Mouse (Mus musculus): ENCODE results near the gene Adgrd1. TPM values are rescaled to one million over a fixed set of nuclear protein-coding genes. Genes with fewer than 3 reads are reported as not detected.

The Adgrd1 gene
- total RNA-seq (2021): 1 to 10 TPM; 1.1 to 1.2 TPM

DNA sequence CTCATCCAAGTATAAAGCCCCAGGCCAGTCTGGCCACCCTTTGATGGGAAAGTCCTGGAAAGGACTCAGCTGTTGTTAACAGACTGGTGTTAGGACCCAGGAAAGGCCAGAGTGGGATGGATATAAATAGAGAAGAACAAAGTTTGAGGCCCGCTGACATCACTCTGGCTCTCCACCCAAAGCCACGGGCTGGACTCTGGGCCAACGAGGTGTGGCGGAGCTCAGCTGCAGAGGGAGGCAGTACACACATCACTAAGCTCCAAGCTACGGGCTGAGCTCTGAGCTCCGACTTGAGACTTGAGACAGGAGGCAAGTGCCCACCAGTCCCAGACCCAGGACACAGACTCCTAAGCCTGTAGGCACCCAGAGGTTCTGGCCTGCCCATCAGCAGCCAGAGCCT, at the start of gene Adgrd1:
Gene Adgrd1, plus strand, starts transcription at position 240 of the 400 bp plus-strand sequence.
- DNase-seq (ENCODE audit: extremely low spot score in 1 of 2, low spot score in 2 of 2): peak in 1 of 2 experiments; percentile 37
- intact Hi-C loops (cut with DNase I): no loop called here

DNA sequence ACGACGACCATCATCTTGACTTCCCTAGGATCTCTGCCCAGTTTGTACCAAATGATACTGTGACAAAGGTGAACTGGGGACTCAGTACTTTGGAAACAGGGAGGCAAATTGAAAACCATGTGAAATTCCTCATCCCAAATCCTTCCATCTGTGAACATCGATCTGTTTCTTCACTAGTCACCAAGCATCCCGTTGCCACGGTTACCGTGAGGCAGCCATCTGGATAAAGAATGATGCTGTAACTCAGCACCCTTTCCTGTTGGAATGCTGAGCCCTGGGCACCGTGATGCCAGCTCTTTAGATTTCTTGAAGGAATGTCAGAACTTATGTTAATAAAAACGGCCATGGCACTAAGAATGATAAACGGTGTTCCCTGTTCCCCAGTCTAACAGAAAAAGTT, 47.2 kb upstream of the Adgrd1 start:
- DNase-seq (ENCODE audit: extremely low spot score in 1 of 2, low spot score in 2 of 2): peak; percentile 61 to 86
- intact Hi-C loops (cut with DNase I): no loop called here

DNA sequence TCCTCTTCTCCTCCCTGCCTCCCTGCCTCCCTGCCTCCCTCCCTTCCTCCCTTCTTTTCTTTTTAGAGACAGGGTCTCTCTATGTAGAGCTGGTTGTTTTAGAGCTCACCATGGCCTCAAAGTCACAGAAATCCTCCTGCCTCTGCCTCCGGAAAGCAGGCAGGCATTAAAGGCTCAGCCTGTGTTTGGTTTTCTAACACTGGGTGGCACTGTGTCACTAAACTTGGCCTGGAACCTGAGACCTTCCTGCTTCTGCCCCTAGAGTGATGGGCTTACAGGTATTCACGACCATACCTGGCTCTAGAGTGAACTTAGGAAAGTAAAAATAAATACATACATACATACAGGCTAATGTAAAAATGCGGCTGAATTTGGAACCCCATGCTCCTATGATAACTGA, 44.6 kb upstream of the Adgrd1 start:
- no peak for DNase-seq (ENCODE audit: extremely low spot score in 1 of 2, low spot score in 2 of 2)
- intact Hi-C loops (cut with DNase I): no loop called here

DNA sequence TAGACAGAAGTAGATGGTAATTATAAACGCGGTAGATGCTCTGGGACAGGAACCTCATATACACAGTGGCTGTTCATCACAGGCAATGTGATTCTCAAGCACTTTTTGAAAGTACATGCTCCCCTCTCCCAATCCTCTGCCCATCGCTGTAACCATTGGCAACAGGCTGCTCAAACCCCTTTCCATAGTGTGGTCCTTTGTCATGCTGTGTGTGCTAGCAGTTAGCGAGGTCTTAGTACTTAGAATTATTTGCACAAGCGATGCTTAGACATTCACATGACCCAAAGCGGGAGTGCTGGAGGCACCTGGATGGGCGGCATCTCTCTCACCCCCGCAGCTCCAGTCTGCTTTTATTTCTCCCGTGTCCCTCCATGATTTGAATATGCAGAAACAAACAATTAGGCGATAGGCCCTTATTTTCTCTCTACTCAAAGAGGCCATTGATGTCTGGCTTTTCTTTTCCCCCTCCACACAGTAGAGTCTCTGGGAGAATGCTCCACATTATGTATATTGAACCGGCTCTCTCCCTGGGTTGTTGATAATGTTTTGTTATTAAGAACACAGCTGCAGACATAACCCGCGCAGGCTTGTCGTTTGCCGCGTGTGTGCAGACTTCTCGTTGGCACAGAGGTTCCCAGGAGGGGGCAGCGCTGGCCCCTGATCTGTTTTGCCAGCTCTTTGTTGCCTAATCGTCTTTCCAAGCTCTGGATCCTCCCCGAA, 43.8 kb upstream of the Adgrd1 start:
- intact Hi-C loops (cut with DNase I): no loop called here
- DNase-seq (ENCODE audit: extremely low spot score in 1 of 2, low spot score in 2 of 2): no peak

DNA sequence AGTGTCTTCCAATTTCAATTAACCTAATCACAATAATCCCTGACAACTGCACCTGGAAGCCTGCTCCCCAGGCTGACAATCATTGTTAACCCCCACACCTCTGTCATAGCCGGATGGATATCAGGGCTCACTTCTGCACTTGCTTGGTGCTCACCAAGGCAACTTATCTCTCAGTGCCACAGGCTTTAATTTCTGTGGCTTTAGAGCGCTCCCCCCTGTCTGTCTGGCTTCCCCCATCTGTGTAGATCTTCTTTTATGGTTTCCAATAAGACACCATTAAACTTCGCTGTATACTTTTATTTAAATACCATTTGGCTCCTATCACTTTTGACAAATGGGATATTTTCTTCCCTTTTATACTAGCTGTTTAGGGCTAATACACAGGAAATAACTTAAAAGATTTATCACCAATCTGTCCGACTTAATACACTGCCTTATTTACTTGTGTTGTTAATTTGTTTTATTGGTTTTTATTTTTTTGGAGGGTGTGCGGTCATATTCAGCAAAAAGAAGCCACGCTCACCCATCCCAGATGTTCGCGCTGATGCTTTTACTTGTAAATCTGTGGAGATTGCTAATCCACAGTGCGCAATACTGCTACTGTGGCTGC, 41.8 kb upstream of the Adgrd1 start:
- intact Hi-C loops (cut with DNase I): no loop called here
- no peak for DNase-seq (ENCODE audit: extremely low spot score in 1 of 2, low spot score in 2 of 2)

DNA sequence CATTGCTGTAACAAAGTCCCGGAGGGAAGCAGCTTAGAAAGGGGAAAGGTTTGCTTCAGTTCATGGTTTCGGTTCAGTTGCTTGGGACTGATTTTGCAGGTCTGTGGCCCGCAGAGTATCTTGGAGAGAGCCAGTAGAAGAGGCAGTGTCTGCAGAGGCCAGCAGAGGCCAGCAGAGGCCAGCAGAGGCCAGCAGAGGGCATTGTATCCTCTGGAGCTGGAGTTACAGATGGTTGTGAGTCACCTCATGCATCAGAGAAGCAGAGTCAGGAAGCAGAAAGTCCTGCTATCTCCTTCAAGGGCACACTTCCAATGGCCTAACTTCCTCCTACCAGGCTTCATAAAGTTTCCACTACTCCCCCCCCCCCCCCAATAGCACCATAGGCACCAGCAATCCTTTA, 37.4 kb upstream of the Adgrd1 start:
- intact Hi-C loops (cut with DNase I): no loop called here

DNA sequence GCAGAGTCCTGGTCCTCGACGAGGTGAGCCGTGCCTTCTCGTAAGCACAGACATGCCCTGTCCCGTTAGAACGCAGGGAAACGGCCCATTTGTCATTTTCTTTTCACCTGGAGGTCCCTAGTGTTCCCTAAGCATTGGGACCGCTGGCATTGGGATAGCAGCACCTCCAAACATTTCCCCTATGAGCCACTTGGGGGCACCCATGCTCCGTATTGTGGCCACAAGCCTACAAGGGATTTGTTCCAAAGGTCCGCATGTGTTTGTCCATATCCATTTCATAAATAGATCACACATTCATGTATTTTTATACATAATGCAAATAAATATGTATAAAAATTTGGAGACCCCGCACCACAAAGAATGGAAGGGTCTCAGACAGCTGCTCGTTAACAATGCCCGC, 35.0 kb upstream of the Adgrd1 start:
- peak; percentile 57 to 73 for DNase-seq (ENCODE audit: extremely low spot score in 1 of 2, low spot score in 2 of 2)
- intact Hi-C loops (cut with DNase I): loop anchor here (5.0 to 10.0 kb wide), 5 partner anchors 116 to 663 kb away; partner anchors contain the start of genes Nipsnap2 and Sfswap

More for the DNA sequence above, 37.4 kb upstream of the Adgrd1 start:
- no peak for DNase-seq (ENCODE audit: extremely low spot score in 1 of 2, low spot score in 2 of 2)

DNA sequence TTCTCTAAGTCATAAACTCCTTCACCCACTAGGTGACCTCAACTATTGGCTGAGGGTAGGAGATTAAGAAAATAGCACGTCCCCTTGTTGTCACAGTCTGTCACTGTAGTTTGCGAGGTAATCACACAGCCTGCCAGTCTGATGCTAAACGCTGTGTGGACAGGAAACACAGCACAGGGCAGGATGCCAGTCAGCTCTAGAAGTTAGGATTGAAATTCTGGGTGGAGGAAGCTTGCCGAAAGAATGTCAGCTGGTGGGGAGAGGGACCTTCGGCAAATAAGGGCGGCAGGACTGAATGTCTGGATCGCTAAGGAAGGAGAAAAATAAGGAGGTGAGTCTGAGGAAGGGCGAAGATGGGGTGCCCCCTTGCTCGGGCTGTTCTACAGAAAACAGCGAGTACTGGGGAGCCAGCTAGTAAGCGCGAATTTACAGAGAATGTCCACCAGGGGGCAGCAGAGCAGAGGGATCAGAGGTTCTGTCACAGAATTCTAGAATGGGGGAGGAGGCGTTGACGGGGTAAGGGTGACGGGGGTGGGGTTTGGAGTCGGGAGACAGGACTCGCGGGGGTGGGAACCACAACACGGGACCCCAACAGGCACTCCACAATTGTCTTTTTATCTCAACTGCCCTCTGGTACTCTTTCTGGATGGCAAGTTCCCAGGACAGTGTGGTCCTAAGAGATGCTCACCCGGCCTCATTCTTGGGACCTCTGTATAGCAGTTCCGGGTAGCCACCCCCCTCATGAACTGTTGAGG, 33.3 kb upstream of the Adgrd1 start:
- intact Hi-C loops (cut with DNase I): loop anchor here (5.0 to 10.0 kb wide), 5 partner anchors 114 to 662 kb away; partner anchors contain the start of genes Nipsnap2 and Sfswap
- peak; percentile 82 to 86 for DNase-seq (ENCODE audit: extremely low spot score in 1 of 2, low spot score in 2 of 2)

DNA sequence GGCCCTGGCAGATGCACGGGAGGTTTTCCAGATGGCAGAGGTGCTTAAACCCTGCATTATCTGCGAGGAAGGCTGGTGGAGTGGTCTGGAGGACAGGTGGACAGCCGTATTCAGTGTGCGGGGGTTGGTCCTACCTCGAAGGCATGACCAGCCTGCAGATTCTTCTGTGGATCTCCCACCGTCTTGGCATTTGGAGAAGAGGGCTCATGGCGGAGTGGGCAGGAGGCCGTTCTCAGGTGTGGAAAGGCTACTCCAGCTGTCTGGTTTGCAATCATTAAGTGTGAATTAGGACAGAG, 32.8 kb upstream of the Adgrd1 start:
- intact Hi-C loops (cut with DNase I): loop anchor here (5.0 to 10.0 kb wide), 5 partner anchors 114 to 661 kb away; partner anchors contain the start of genes Nipsnap2 and Sfswap
- no peak for DNase-seq (ENCODE audit: extremely low spot score in 1 of 2, low spot score in 2 of 2)

DNA sequence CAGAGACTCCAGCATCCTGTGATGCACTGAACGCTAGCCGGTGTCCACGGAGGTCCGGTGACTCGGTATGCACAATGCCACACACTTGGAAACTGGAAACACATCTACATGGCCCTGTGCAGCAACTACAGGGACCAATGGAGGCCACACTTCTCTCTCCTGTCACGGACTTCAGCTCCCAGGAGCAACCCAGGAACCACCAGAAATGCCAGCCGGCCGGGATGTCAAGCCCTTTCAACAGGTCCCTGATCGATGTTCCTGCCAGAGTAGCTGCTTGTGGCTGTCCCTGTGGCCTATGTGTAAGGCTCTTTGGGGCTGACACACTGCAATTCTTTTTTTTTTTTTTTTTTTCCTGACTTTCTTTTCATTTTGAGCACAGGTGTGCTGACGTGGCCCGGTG, 32.4 kb upstream of the Adgrd1 start:
- no peak for DNase-seq (ENCODE audit: extremely low spot score in 1 of 2, low spot score in 2 of 2)
- intact Hi-C loops (cut with DNase I): loop anchor here (5.0 to 10.0 kb wide), 5 partner anchors 113 to 661 kb away; partner anchors contain the start of genes Nipsnap2 and Sfswap

DNA sequence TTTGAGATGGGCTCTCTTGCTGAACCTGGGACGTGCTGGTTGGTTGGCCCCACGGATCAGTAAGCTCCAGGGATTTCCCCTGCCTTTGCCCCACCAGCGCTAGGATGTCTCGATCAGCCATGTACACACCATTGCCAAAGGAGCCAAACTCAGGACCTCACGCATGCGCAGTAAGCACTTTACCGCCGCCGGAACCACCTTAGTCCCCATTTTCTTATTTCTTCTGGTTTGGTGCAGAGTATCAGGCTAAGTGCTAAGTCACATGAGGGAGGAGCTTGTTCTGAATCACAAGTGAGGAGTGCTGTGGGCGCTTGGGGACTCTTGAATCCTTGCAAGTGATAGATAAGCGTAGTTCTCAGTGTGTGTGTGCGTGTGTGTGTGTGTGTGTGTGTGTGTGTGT, 31.2 kb upstream of the Adgrd1 start:
- no peak for DNase-seq (ENCODE audit: extremely low spot score in 1 of 2, low spot score in 2 of 2)
- intact Hi-C loops (cut with DNase I): loop anchor here (5.0 to 10.0 kb wide), 4 partner anchors 52 to 660 kb away; partner anchors contain the start of genes Nipsnap2 and Sfswap

DNA sequence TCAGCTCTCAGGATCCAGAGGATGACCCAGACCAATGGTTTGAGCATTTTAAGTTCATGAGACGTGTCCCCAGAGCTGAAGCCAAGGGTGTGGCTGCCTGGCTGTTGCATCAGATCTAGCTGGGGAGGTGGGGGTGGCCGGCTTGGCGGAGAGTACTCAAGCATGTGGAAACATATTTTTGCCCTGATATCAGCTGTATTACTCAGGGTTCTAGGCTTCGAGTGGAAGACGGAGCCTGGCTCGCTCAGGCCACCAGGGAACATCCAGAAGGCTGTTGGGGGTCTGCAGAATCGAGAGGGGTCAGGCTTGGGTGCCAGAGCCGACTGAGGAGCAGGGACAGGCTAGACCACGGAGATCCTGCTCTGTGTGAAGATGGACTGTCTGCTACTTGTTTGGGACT, 30.6 kb upstream of the Adgrd1 start:
- no peak for DNase-seq (ENCODE audit: extremely low spot score in 1 of 2, low spot score in 2 of 2)
- intact Hi-C loops (cut with DNase I): loop anchor here (5.0 to 10.0 kb wide), 4 partner anchors 51 to 659 kb away; partner anchors contain the start of genes Nipsnap2 and Sfswap

DNA sequence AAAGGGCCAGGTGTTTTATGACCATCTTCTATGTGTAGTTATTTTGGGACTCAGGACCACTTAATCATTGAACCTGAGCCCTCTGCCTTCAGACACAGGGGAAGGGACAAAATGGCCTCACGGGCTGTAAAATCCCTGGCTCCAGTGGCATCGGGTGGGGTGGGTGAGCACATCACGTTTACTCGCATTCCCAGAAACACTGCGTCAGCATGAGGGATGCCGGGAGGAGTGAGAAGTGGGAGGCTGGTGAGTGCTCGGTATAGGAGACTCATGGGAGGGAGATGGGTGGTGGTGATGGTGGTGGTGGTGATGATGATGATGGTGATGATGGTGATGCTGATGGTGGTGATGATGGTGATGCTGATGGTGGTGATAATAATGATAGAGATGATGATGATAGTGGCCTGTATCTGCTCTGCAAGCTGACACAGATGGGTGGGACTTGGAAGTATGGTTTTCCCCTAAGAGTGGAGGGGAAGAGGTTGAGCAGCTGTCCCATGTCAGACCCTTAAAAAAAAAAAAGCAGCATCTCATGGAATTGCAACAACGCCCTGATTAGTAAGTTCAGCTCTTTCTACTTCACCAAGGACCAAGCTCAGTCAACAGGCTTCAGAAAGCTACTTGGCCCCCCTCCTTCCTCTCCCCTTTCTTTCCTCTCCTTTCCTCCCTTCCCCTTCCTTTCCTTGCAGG, 29.9 kb upstream of the Adgrd1 start:
- intact Hi-C loops (cut with DNase I): loop anchor here (5.0 to 10.0 kb wide), 4 partner anchors 51 to 658 kb away; partner anchors contain the start of genes Nipsnap2 and Sfswap
- no peak for DNase-seq (ENCODE audit: extremely low spot score in 1 of 2, low spot score in 2 of 2)

DNA sequence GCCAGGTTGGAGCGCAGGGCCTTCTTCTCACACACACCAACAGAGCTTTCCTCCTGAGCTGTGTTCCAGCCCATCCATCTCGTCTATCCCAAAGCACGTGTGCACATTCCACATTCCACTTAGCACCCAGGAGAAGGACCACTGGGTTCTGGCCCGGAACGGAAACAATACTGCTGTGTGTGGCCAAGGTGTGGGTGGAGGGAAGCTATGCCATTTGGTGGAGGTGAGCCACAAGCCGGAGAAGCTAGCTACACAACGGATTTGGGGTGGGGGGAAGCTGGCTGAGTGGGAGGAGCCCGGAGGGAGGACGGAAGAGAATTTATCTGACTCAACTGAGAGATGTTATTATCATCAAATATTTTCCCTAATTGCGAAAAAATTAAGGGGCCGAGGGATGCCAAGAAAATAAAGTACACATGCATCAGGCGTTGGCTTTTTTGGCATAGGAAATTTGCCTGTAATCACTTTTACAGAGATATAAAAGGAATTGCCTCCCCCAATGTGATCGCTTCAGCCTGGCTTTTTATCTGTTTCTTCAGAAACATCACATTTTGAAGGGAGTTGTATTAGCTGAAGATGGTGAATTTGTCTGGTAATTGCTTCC, 29.2 kb upstream of the Adgrd1 start:
- intact Hi-C loops (cut with DNase I): loop anchor here (5.0 to 10.0 kb wide), 4 partner anchors 50 to 657 kb away; partner anchors contain the start of genes Nipsnap2 and Sfswap
- DNase-seq (ENCODE audit: extremely low spot score in 1 of 2, low spot score in 2 of 2): no peak

DNA sequence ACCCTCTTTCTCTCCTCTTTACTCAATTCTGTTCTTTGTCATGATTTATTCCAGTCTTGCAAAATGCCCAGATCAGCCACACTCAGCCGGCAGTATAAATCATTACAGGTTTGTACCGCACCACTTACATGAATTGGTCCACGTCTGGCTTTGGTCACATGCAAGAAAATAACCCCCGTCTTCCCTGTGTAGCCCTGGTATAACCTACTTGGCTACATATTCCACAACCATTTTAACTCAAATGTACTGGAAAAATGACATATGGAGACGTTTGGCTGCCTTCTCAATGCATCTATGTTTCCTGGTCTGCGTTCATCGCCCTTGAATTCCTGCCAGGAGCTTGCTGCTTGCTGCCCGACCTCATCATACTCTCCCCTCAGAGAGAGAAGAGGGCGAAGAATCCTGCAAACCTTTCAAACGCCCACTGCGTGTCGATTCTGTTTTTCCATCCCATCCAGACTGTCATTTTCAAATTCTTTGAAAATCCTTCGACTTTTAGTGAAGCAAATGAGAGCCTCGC, 24.7 kb upstream of the Adgrd1 start:
- intact Hi-C loops (cut with DNase I): loop anchor here (5.0 kb wide), 1 partner anchor 65 kb away; no protein-coding TSS in a partner anchor
- no peak for DNase-seq (ENCODE audit: extremely low spot score in 1 of 2, low spot score in 2 of 2)

DNA sequence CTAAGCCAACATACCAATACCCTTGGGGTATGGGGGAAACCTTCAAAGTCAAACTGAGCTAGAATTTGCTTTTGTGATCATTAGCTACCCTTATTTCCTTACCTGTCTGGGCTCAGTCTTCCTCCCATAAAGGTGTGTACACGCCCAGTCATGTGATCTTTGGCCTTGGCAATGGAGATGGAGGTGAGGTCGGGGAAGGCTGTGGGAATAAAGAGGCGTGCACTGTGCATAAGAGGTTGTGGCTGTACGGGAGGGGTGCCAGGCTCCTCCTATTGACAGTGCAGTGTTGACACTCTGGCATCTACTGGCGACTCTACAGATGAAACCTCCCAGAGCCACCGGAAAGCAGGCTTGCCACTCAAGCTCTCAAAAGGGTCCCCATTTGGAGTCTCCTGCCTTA, 23.1 kb upstream of the Adgrd1 start:
- no peak for DNase-seq (ENCODE audit: extremely low spot score in 1 of 2, low spot score in 2 of 2)
- intact Hi-C loops (cut with DNase I): loop anchor here (5.0 kb wide), 1 partner anchor 64 kb away; no protein-coding TSS in a partner anchor

DNA sequence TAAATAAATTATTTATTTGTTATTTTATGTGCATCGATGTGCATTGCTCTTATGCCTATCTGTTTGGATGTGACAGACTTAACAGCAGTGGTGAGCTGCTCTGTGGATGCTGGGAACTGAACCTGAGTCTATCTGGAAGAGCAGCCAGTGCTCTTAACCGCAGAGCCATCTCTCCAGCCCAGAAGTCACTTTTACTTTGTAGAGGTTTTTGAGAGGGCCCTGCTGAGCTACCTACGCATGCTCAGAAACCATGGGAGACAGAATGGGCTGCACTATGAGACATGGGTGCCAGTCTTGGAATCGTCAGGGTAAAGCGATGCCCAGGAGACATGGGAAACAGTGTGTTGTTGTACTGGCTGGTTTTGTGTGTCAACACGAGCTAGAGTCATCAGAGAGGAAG, 20.5 kb upstream of the Adgrd1 start:
- intact Hi-C loops (cut with DNase I): no loop called here
- no peak for DNase-seq (ENCODE audit: extremely low spot score in 1 of 2, low spot score in 2 of 2)

DNA sequence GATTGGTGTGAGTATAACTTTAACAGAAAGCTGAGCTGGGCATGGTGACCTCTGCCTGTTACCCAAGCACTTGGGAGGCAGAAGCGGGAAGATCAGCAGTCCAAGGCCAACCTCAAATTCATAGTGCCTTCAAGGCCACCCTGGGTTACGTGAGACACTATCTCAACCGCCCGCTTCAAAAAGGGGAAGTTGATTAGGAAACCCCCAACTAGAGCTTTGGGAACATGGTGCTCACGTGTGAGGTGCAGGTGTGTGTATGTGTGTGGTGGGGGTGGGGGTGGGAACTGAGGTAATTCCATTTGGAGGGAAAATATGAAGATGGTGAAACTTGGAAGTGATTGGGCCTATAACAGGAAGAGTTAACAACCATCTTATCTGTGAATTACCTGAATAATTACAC, 19.3 kb upstream of the Adgrd1 start:
- no peak for DNase-seq (ENCODE audit: extremely low spot score in 1 of 2, low spot score in 2 of 2)
- intact Hi-C loops (cut with DNase I): no loop called here
